Mouse (Mus musculus): ENCODE measurements at regions not wholly inside any gene's neighbourhood (a gene's known extent, or its start where the extent isn't known, plus 50 kb on each side); places are given as distances from the start of the nearest gene placed in this dataset.

DNA sequence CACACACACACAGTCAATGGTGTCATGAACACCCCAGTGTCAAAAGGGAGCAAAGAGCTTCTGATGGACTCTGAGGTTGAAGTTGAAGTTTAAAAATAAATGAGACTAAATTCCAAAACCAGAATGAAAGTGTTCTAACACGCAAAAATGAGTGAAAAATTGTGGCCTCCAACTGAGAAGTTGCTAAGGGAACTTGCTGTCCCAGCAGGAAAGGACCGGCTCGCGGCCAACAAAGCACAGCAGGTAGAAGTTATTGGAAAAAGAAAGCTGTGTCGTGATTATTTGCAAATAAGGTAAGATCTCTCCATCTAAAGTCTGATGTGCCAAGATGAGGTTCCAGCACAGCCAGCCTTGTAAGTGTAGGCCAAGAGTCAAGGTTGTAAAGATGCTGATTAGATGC is 169.7 kb downstream of the Nrp2 start:
- ChIA-PET CTCF (no interaction called here), POLR2A (no interaction called here)

DNA sequence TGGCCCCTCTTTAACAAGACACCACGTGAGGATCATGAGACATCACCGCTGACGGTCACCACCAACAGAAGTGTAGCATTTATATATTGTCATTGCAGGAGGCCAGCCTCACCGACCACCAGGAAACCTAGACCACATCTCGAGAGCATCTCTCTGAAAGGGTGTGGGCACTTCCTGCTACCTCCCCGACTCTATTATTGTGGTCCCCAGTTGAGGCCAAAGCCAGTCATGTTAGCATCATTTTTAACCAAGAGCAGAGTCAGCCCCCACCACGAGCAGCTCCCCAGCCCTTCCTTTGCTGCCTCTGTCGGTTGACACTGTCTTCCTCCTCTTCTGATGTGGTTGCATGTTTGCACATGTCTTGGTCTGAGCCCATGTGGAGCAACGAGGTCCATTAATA is 172.5 kb downstream of the Nrp2 start:
- CTCF ChIA-PET: interaction anchor here in 2 of 4 experiments (0.6 kb wide), 2 partner anchors 53 to 71 kb away, joined by 4 to 5 read pairs; no protein-coding TSS in a partner anchor

DNA sequence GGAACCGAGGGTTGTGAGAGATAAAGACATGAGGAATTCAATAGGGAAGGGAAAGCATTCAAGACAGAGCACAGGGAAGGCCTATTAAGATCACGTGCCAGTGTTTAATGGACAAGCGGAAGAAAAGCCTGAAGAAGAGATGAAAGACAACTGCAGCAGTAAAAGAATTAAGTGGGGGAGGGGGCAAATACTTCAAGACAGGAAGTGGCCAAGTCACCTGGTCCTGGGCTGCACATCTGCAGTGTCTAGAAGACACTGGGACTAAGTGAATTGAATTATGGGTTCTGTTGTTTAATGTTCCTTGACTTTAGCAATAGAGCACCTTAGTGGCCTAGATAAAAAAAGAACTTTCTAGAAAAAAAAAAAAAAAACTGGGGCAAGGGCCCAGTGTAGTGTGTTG is 173.6 kb downstream of the Nrp2 start:
- ChIA-PET CTCF (no interaction called here), POLR2A (interaction anchor here in 1 of 4 experiments (0.6 kb wide), 1 partner anchor 53 kb away, joined by 3 read pairs; no protein-coding TSS in a partner anchor)

More for the DNA sequence above, 172.5 kb downstream of the Nrp2 start:
- POLR2A ChIA-PET: interaction anchor here in 1 of 4 experiments (1.9 kb wide), 1 partner anchor 9 kb away, joined by 4 read pairs; no protein-coding TSS in a partner anchor

GRCm38 (mm10) chr1:62880882-62881291 is 177.8 kb downstream of the Nrp2 start:
- CTCF ChIA-PET: no interaction called here
- POLR2A ChIA-PET: no interaction called here

- ChIA-PET CTCF (no interaction called here), POLR2A (no interaction called here)
Observed at GRCm38 (mm10) chr1:62881477-62881876, 178.4 kb downstream of the Nrp2 start.

- ChIA-PET CTCF (no interaction called here), POLR2A (no interaction called here)
Observed at GRCm38 (mm10) chr1:62882028-62882427, 178.9 kb downstream of the Nrp2 start.

- ChIA-PET POLR2A (interaction anchor here in 2 of 4 experiments (0.5 to 1.5 kb wide), 5 partner anchors 9 to 148 kb away, joined by 3 to 5 read pairs (median 3); no protein-coding TSS in a partner anchor), CTCF (interaction anchor here in 3 of 4 experiments (0.7 to 1.2 kb wide), 4 partner anchors 98 to 295 kb away, joined by 3 to 4 read pairs (median 4); no protein-coding TSS in a partner anchor)
Observed at GRCm38 (mm10) chr1:62884876-62885480, 181.9 kb downstream of the Nrp2 start.

GRCm38 (mm10) chr1:62887585-62888483 is 184.7 kb downstream of the Nrp2 start:
- ChIA-PET CTCF (interaction anchor here in 1 of 4 experiments (0.6 kb wide), 1 partner anchor 112 kb away, joined by 3 read pairs; no protein-coding TSS in a partner anchor), POLR2A (no interaction called here)

DNA sequence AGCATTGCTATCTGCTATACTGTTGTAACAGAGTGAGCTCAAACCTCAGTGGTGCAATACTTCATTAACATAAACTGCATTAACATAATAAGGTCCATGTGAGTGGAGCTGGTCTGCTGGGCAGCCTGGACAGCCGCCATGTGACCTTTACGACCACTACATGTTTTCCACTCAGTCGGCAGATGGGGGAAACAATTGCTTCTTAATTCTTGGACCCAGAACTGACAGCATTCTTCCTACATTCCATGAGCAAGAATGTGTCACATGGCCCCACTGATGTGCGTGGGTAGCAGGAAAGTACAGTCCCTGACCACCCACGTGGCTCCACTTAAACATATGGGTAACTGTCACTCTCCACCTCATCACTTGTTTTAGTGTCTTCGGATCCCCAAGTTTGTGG is 198.3 kb downstream of the Nrp2 start:
- ChIA-PET POLR2A (interaction anchor here in 1 of 4 experiments (0.6 kb wide), 1 partner anchor 47 kb away, joined by 3 read pairs; no protein-coding TSS in a partner anchor), CTCF (no interaction called here)

DNA sequence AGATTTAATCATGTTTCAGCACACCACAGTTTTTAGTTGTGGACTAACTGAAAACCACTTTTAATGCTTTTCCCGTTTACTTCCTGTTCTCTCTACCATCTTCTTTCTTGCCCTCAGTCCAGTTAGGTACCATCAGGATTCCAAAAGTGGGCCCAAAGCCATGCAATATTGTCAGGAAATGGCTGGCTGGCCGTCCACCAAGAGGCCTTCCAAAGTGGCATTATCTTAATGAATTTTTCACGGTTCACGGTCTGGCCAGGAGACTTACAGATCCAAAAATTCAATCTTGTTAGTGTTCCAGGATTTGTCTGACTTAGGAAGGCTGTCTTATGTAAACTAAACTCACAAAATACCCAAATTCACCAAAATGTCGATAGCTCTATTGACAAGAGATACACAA is 198.8 kb downstream of the Nrp2 start:
- POLR2A ChIA-PET: no interaction called here
- CTCF ChIA-PET: interaction anchor here in 1 of 4 experiments (0.7 kb wide), 1 partner anchor 65 kb away, joined by 3 read pairs; no protein-coding TSS in a partner anchor

- ChIA-PET POLR2A (interaction anchor here in 1 of 4 experiments (1.2 kb wide), 1 partner anchor 119 kb away, joined by 3 read pairs; no protein-coding TSS in a partner anchor), CTCF (no interaction called here)
Observed at GRCm38 (mm10) chr1:62902931-62903453, 199.9 kb downstream of the Nrp2 start.

- ChIA-PET CTCF (no interaction called here), POLR2A (no interaction called here)
Observed at GRCm38 (mm10) chr1:62905739-62906138, 202.7 kb downstream of the Nrp2 start.

GRCm38 (mm10) chr1:62907243-62907642 is 204.2 kb downstream of the Nrp2 start:
- ChIA-PET CTCF (no interaction called here), POLR2A (interaction anchor here in 2 of 4 experiments (0.6 to 0.8 kb wide), 2 partner anchors 193 to 236 kb away, joined by 3 to 4 read pairs; no protein-coding TSS in a partner anchor)
